Mouse (Mus musculus) stomach, embryonic 15.5 days (tissue): ENCODE results near the gene Osbp2. TPM values are rescaled to one million over a fixed set of nuclear protein-coding genes. Genes with fewer than 3 reads are reported as not detected.

Source experiments
- ATAC-seq: fragments of 200-750 bp; cut with Nextera tagmentation; 2 replicates; pipeline ENCODE4 v1.8.0; 2017; ENCODE audit warnings: low read depth, moderate number of reproducible peaks, moderate TSS enrichment; ENCODE audit not compliant: insufficient read depth, low FRiP score
- H3K27ac ChIP-seq: fragments of 300-500 bp; sonication (generic); 2 replicates; pipeline ENCODE4 v1.5.1; 2015; ENCODE audit warnings: mild to moderate bottlenecking, inconsistent platforms
- H3K27me3 ChIP-seq: fragments of 300-500 bp; sonication (generic); replicated peaks from 2 replicates; pipeline ENCODE4 v1.6.1; 2015; ENCODE audit warnings: inconsistent platforms
- H3K36me3 ChIP-seq: fragments of 300-500 bp; sonication (generic); 2 replicates; pipeline ENCODE4 v1.6.1; 2015; ENCODE audit warnings: inconsistent platforms
- H3K4me1 ChIP-seq: fragments of 300-500 bp; sonication (generic); 2 replicates; pipeline ENCODE4 v1.6.1; 2015; ENCODE audit warnings: inconsistent platforms
- H3K4me2 ChIP-seq: fragments of 300-500 bp; sonication (generic); 2 replicates; pipeline ENCODE4 v1.6.1; 2015; ENCODE audit warnings: mild to moderate bottlenecking, inconsistent platforms
- H3K4me3 ChIP-seq: fragments of 300-500 bp; sonication (generic); replicated peaks from 2 replicates; pipeline ENCODE4 v1.5.1; 2015; ENCODE audit warnings: inconsistent platforms
- H3K9ac ChIP-seq: fragments of 300-500 bp; sonication (generic); 2 replicates; pipeline ENCODE4 v1.6.1; 2015; ENCODE audit warnings: inconsistent platforms
- H3K9me3 ChIP-seq: fragments of 300-500 bp; sonication (generic); 2 replicates; pipeline ENCODE4 v1.6.1; 2016; ENCODE audit warnings: inconsistent platforms
- WGBS: fragments of 180-500 bp; shearing (Covaris S2); methylation state at CpG from one replicate; pipeline ENCODE4 v1.1.7; 2015; 5-methylcytosine and 5-hydroxymethylcytosine counted together
- polyA plus RNA-seq: library from polyadenylated mRNA; unstranded; fragments of >200 nt; fragmentation: Nextera tagmentation; extraction: Ambion mirVana; gene quantifications from 2 replicates; pipeline ENCODE4 v1.2.1, GENCODE M21; 2015

Gene Osbp2
- polyA plus RNA-seq, 1 experiment from 2014 or later: 0.40 TPM

- Histone ChIP-seq H3K9ac (no peak overlapping the region), H3K27ac (no peak overlapping the region), H3K27me3 (peaks cover 34% of the 10 kb centered on the region), H3K9me3 (no peaks in the 10 kb centered on the region), H3K4me1 (peaks cover 9% of the 10 kb centered on the region; the same call in 1 of the 2 replicates), H3K4me3 (no peak overlapping the region), H3K36me3 (no peaks in the 10 kb centered on the region), H3K4me2 (no peak overlapping the region)
- 46% methylated on average over 6 of the region's 6 CpGs for WGBS
- ATAC-seq: no peak
Measured at GRCm38 (mm10) chr11:3771348-3771747, 92.4 kb downstream of the Osbp2 start.

- H3K9me3 ChIP-seq: no peaks in the 10 kb centered on the region
- no peak overlapping the region for H3K27ac ChIP-seq
- 78% methylated on average over 5 of the region's 5 CpGs for WGBS
- no peak overlapping the region for H3K4me2 ChIP-seq
- H3K9ac ChIP-seq: no peak overlapping the region
- H3K36me3 ChIP-seq: no peaks in the 10 kb centered on the region
- ATAC-seq: no peak
- no peaks in the 10 kb centered on the region for H3K4me1 ChIP-seq
- H3K4me3 ChIP-seq: no peak overlapping the region
- H3K27me3 ChIP-seq: peaks cover 6% of the 10 kb centered on the region; the same call in 1 of the 2 replicates
Measured at GRCm38 (mm10) chr11:3767830-3768229, 95.9 kb downstream of the Osbp2 start.

GRCm38 (mm10) chr11:3766964-3767363, 96.7 kb downstream of the Osbp2 start:
- no peak for ATAC-seq
- H3K27ac ChIP-seq: no peak overlapping the region
- H3K36me3 ChIP-seq: no peaks in the 10 kb centered on the region
- H3K4me2 ChIP-seq: no peak overlapping the region
- no peaks in the 10 kb centered on the region for H3K9me3 ChIP-seq
- peaks cover 14% of the 10 kb centered on the region for H3K27me3 ChIP-seq
- H3K4me1 ChIP-seq: no peaks in the 10 kb centered on the region
- 82% methylated on average over 8 of the region's 8 CpGs for WGBS
- H3K9ac ChIP-seq: no peak overlapping the region
- H3K4me3 ChIP-seq: no peak overlapping the region

DNA sequence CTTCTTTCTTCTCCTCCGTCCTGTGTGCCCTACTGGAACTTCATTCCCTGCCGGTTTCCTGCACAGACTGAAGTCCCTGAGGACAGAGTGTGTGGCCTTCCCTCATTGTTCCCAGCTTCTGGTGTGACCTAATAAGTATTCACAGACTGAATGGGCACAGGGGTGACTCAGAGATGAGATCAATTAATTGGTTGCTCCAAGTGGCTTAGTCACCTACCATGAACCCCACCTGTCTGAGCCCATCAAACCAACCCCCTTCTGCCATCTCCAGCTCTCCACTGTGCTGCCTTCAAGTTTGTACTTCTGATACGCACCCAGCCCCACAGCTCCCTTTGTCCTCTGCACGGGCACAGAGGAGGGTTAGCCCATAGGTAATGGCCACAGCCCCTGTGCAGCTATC, 99.4 kb downstream of the Osbp2 start:
- Histone ChIP-seq H3K4me2 (no peak overlapping the region), H3K9ac (no peak overlapping the region), H3K4me3 (no peak overlapping the region), H3K4me1 (no peaks in the 10 kb centered on the region), H3K27me3 (peaks cover 35% of the 10 kb centered on the region), H3K9me3 (no peaks in the 10 kb centered on the region), H3K27ac (no peak overlapping the region), H3K36me3 (no peaks in the 10 kb centered on the region)
- 59% methylated on average over 4 of the region's 4 CpGs for WGBS
- no peak for ATAC-seq

DNA sequence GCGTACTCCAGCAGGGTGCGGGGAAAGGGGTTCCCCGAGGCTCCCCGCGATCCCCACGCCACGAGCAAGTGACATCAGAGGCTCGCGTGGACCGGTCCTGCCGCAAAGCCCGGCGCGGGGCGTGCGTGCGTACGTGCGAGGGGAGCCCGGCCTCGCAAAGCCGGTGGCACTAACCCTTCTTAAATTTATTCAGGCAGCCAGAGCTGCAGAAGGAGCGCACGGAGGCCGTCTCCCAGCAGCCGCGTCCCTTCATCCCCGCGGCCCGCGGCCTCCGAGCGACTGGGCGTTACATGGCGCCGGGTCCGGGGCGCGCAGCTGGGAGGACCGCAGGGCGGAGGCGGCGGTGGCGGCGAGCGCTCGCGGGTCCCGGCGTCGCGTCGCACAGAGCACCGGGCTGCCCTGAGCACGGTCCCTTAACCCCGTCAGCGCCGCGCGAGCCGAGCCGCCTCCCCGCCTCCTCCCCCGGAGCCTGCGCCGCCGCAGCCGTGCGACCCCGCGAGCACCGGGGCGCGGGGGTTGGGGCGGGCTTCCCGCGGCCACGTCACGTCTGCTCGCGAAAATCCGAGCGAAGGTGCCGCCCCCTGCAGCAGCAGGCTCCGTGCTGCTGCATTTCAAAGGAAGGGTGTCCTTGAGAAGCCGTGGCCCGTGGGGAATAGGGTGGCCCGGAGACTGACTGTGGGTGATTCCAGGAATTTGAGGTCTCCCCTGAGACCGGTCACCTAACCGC, 101.8 kb downstream of the Osbp2 start:
- Histone ChIP-seq H3K4me2 (peak overlapping the region; percentile 95), H3K9ac (peak overlapping the region; percentile 12; the same call in 1 of the 2 replicates), H3K4me1 (no peaks in the 10 kb centered on the region), H3K9me3 (no peaks in the 10 kb centered on the region), H3K27ac (no peak overlapping the region), H3K4me3 (peak overlapping the region; percentile 50), H3K27me3 (peaks cover 35% of the 10 kb centered on the region), H3K36me3 (no peaks in the 10 kb centered on the region)
- WGBS: 1% methylated on average over 78 of the region's 90 CpGs
- no peak; the same call in 1 of the 2 replicates for ATAC-seq

DNA sequence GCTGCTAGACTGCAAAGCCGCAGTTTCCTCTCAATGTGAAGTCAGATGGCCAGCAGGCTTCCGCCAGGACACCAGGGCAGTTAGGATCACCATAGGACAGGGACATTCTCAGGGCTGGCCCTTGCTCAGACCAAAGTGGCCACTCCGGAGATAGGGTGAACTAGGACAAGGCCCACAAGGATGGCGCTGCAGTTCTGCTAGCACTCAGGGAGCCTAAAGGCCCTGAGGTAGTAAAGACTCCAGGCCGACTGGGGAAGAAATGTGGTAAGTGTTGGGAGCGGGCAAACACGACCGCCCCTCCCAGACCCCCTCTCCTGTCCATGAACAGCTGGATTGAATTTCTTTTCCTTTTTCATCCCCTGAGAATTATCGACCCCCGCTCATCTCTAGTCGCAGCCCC, 102.4 kb downstream of the Osbp2 start:
- Histone ChIP-seq H3K36me3 (no peaks in the 10 kb centered on the region), H3K9me3 (no peaks in the 10 kb centered on the region), H3K27me3 (peaks cover 35% of the 10 kb centered on the region), H3K4me3 (peak overlapping the region; percentile 50), H3K4me1 (no peaks in the 10 kb centered on the region), H3K27ac (no peak overlapping the region), H3K4me2 (peak overlapping the region; percentile 95), H3K9ac (peak overlapping the region; percentile 12; the same call in 1 of the 2 replicates)
- no peak for ATAC-seq
- 15% methylated on average over 11 of the region's 11 CpGs for WGBS

DNA sequence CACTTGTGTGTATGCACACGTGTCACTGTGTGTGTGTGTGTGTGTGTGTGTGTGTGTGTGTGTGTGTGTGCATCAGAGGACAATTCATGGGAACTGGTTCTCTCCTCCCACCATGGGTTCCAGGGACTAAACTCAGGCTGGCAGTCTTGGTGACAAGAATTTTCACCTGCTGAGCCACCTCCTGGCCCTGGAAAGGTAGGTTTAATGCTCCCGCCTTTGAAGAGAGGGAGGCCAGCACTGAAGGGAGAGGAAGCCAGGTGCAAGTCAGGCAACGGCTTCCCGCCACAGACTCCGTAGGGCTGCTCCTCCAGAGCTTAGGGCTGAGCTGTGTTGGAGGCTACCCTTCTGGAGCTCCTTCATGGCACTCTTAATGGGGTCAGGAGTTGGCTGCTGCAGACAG, 104.3 kb downstream of the Osbp2 start:
- H3K4me3 ChIP-seq: no peak overlapping the region
- H3K36me3 ChIP-seq: no peaks in the 10 kb centered on the region
- no peak overlapping the region for H3K4me2 ChIP-seq
- peaks cover 35% of the 10 kb centered on the region for H3K27me3 ChIP-seq
- no peak overlapping the region for H3K9ac ChIP-seq
- 63% methylated on average over 5 of the region's 5 CpGs for WGBS
- no peaks in the 10 kb centered on the region for H3K9me3 ChIP-seq
- ATAC-seq: no peak
- no peaks in the 10 kb centered on the region for H3K4me1 ChIP-seq
- no peak overlapping the region for H3K27ac ChIP-seq

DNA sequence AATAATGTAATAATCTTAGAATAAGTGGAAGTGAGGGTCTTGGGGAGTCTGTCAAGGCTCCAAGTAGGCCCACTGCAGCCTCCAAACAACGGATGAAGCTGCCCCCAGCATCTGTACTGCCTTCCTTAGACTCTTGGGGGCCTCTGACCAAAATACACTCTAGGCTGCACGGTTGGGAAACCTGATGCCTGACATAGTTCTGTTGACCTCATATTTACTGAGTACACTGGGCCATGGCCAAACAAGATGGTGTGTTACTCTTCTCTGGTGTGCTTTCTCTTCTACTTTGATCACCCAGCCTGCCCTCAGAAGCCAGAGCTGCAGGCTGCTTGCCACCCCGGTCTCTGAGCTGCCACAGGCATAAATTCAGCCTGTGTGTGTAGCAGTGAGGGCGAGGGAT, 108.4 kb downstream of the Osbp2 start:
- Histone ChIP-seq H3K9me3 (no peaks in the 10 kb centered on the region), H3K4me1 (no peaks in the 10 kb centered on the region), H3K4me2 (no peak overlapping the region), H3K27me3 (peaks cover 4% of the 10 kb centered on the region), H3K27ac (no peak overlapping the region), H3K9ac (no peak overlapping the region), H3K36me3 (no peaks in the 10 kb centered on the region), H3K4me3 (no peak overlapping the region)
- WGBS: 54% methylated on average over 4 of the region's 4 CpGs
- no peak for ATAC-seq

DNA sequence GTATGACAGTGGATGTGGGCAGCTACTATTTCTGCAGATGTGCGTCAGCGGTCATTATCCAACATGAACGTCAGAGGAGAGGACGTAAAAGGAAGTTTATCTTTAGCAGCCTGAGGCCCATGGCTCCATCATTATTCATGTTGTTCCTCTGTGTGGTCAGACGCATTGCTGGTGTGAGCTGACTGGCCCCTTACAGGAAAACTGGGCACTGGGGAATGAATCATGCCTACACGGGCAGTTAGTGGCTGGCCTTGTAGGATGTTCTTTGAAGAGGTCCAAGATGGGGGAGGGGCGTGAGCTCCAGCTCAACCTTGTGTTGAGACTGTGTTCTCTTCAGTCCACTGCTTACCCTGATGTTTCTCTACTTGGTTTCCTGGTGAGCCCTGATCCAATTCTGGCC, 109.0 kb downstream of the Osbp2 start:
- no peaks in the 10 kb centered on the region for H3K4me1 ChIP-seq
- no peak overlapping the region for H3K9ac ChIP-seq
- 42% methylated on average over 7 of the region's 7 CpGs for WGBS
- no peak overlapping the region for H3K4me2 ChIP-seq
- H3K9me3 ChIP-seq: no peaks in the 10 kb centered on the region
- no peak for ATAC-seq
- no peak overlapping the region for H3K27ac ChIP-seq
- no peaks in the 10 kb centered on the region for H3K36me3 ChIP-seq
- H3K4me3 ChIP-seq: no peak overlapping the region
- no peaks in the 10 kb centered on the region for H3K27me3 ChIP-seq

DNA sequence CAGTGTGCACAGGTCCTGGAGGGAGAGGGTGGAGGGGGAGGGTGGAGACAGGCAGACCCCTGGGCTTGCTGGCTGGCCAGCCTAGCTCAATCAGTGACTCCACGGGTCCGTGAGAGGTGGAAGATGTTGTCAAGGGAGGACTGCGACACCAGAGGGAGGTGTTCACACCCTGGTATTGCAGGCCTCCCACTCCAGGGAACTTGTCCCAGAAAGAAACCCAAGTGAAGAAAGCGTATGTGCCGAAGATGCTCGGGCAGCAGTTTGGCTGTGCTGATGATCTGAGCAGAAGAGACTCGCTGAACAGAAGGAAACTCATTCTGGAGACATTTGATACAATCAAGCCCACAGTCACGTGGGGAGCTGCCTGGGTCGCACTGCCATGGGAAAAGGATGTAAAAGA, 109.8 kb downstream of the Osbp2 start:
- no peaks in the 10 kb centered on the region for H3K9me3 ChIP-seq
- WGBS: 53% methylated on average over 9 of the region's 9 CpGs
- no peaks in the 10 kb centered on the region for H3K36me3 ChIP-seq
- H3K4me2 ChIP-seq: no peak overlapping the region
- no peak overlapping the region for H3K9ac ChIP-seq
- H3K4me1 ChIP-seq: no peaks in the 10 kb centered on the region
- H3K27me3 ChIP-seq: no peaks in the 10 kb centered on the region
- no peak overlapping the region for H3K27ac ChIP-seq
- ATAC-seq: no peak
- no peak overlapping the region for H3K4me3 ChIP-seq

- no peaks in the 10 kb centered on the region for H3K27me3 ChIP-seq
- WGBS: 66% methylated on average over 3 of the region's 3 CpGs
- no peaks in the 10 kb centered on the region for H3K9me3 ChIP-seq
- no peak overlapping the region for H3K9ac ChIP-seq
- H3K4me3 ChIP-seq: no peak overlapping the region
- ATAC-seq: no peak
- H3K4me2 ChIP-seq: no peak overlapping the region
- no peak overlapping the region for H3K27ac ChIP-seq
- no peaks in the 10 kb centered on the region for H3K36me3 ChIP-seq
- H3K4me1 ChIP-seq: no peaks in the 10 kb centered on the region
Measured at GRCm38 (mm10) chr11:3752766-3753165, 110.9 kb downstream of the Osbp2 start.

DNA sequence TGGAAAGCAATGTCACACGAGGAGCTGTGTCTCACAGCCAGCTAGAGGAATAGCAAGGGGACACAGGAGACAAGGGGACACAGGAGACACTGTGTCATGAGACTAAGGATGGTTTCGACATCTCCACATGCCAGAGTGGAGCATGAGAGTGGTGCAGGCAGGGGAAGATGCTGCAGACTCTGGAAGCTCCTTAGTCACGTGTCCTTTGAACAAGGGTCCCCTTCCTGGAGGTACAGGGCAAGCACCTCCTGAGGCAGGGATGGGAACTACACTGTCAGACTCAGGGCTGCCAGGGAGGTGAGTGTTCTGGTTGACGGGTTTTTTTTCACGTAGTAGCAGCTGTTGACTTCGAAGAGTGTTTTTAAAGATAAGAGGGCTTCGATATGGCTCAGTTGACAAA, 113.9 kb downstream of the Osbp2 start:
- H3K9ac ChIP-seq: no peak overlapping the region
- ATAC-seq: no peak
- H3K27ac ChIP-seq: no peak overlapping the region
- no peaks in the 10 kb centered on the region for H3K27me3 ChIP-seq
- H3K9me3 ChIP-seq: no peaks in the 10 kb centered on the region
- no peaks in the 10 kb centered on the region for H3K4me1 ChIP-seq
- H3K36me3 ChIP-seq: no peaks in the 10 kb centered on the region
- 16% methylated on average over 7 of the region's 7 CpGs for WGBS
- H3K4me3 ChIP-seq: no peak overlapping the region
- no peak overlapping the region for H3K4me2 ChIP-seq

DNA sequence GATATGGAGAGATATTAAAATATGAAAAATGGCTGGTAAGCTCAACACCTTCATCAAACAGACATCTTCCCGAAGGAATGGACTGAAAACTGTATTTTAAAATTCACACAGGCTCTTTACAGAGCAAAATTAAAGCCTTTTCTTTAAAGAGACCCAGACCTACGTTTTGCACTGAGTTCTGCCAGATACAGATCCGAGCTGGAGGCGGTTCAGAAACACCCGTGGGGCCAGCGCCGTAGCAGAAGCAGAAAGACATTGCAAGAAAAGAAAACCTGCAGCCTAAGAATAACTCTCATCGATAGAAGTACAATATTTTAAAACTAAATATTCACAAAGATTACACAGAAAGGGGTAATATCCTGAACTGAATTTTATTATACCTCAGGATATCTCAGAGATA, 121.3 kb downstream of the Osbp2 start:
- Histone ChIP-seq H3K9me3 (no peaks in the 10 kb centered on the region), H3K36me3 (no peaks in the 10 kb centered on the region), H3K27ac (no peak overlapping the region), H3K4me3 (no peak overlapping the region), H3K4me2 (no peak overlapping the region), H3K9ac (no peak overlapping the region), H3K4me1 (no peaks in the 10 kb centered on the region), H3K27me3 (no peaks in the 10 kb centered on the region)
- 72% methylated on average over 8 of the region's 8 CpGs for whole genome bisulfite sequencing
- ATAC-seq: no peak
